Mouse (Mus musculus) megakaryocyte progenitor cell, adult 5-6 weeks (primary cell): ENCODE measurements around the gene Atp2b2. TPM values are rescaled to one million over a fixed set of nuclear protein-coding genes. Genes with fewer than 3 reads are reported as not detected.

Experiments used
- ATAC-seq: replicated peaks from 2 replicates; pipeline ENCODE4 v1.8.0; 2016; ENCODE audit warnings: mild to moderate bottlenecking, moderate TSS enrichment, inconsistent platforms; ENCODE audit not compliant: poor library complexity
- total RNA-seq, 2 experiments: library from RNA; stranded (forward) in 1 of 2; stranded (reverse) in 1 of 2; fragments of 157-497, 149-512 nt in 1 of 2; fragments of 200-1000 nt in 1 of 2; gene quantifications; 2 replicates each; pipeline versions ENCODE4 v1.2.3 to v1.2.4; 2015 to 2017

Atp2b2 gene
- total RNA-seq, 2 experiments from 2014 or later, result not detected

DNA sequence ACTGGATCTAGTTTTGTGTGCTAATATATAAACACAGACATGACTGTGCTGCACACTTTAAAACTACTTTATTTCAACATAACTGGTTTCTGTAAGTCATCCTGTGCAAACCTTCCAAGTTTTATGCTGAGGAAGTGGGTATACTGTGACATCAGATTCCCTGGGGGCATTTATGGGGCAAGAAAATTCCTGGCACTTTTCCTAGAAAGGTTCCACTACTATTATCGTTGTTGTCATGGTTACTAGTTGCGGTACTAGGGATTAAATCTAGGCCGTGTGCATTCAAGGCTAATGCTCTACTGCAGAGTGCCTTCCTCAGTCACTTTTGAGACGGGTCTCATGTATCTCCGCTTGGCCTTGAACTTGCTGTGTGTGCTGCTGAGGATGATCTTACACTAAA, 236.2 kb downstream of the Atp2b2 start:
- no peak for ATAC-seq

GRCm38 (mm10) chr6:113801233-113801632, 241.2 kb downstream of the Atp2b2 start:
- peak; percentile 48 for ATAC-seq

DNA sequence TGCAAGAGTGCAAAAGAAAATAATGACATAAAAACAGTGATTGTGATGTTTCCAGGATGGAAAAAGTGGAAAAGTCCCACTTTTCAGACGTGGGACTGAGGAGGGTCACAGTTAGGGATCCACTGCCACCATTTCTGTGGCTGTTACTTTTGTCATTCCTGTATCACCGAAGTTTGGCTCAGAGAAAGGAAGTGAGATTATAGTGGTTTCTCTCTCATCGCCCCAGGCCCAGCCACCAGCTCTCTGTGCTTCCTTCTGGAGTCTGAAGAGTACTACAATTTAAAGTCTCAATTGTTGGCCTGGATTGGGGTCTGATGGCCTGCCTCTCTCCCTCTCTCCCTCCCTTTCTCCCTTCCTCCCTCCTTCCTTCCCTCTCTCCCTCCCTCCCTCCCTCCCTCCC, 242.5 kb downstream of the Atp2b2 start:
- ATAC-seq, result peak; percentile 52; the same call in 1 of the 2 replicates

GRCm38 (mm10) chr6:113799349-113799748, 243.1 kb downstream of the Atp2b2 start:
- ATAC-seq, result no peak

- ATAC-seq, result no peak
Measured at GRCm38 (mm10) chr6:113798921-113799320, 243.5 kb downstream of the Atp2b2 start.

DNA sequence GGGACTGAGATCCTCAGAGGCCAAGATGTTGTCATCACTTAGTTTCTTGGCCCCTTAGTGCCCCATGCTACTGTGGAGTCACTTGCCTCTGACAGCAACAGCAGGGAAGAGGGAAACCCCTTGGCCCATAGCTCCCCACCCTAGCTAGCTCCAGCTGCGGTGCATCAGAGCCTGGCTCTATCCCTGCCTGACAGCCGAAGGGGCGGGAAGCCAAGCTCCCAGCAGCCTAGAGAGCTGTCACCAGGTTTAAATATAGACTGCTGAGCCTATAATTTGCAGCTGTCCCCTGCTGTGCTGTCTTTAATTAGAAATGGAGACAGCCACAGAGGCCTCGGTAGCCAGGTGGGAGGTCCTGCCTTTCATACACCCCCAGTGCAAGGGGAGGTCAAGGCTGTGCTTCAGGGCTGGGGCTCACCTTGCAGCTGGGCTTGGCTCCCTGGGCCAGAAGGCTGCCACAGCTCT, 247.1 kb downstream of the Atp2b2 start:
- ATAC-seq, result no peak

DNA sequence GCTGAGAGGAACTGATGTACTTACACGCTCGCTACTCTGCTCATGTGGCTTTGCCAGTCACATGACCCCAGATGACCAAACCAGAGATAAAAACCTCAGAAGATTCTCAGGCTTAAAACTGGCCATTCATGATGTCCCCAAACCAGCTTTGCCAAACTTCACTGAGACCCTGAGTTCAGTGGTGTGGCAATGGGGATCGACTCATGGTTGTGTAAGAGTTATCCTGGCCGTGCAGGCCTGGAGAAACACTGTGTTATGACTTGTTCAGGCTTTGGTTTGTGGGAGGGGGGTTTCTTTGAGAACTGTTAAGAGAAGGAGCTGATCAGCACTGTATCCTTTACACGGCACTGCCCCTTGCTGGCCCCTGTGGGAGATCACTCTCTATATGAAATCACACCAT, 250.0 kb downstream of the Atp2b2 start:
- ATAC-seq, result no peak

GRCm38 (mm10) chr6:113791012-113791411, 251.4 kb downstream of the Atp2b2 start:
- ATAC-seq, result no peak

DNA sequence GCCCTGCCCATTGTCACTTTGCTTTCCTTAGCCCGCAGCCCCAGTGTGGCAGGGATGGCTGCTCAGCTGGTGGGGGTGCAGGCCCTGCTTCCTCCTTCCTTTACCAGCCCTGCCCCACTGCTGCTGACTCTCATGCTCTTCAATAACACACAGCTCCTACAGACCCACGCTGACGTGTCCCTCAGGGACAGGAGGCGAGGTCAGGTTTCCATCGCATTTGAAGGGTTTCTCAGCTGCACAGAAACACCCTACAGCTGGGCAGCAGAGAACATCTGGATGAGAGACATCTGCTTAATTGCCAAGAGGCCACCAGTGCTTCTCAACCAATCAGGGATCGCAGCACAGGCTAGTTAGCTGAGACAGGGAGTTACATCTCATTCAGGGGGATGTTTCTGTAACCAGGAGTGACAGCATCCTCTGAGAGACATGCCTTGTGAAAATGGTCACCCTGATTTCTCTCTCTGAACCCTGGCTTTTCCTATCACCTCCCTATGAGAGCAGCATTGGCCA, 254.9 kb downstream of the Atp2b2 start:
- no peak for ATAC-seq

DNA sequence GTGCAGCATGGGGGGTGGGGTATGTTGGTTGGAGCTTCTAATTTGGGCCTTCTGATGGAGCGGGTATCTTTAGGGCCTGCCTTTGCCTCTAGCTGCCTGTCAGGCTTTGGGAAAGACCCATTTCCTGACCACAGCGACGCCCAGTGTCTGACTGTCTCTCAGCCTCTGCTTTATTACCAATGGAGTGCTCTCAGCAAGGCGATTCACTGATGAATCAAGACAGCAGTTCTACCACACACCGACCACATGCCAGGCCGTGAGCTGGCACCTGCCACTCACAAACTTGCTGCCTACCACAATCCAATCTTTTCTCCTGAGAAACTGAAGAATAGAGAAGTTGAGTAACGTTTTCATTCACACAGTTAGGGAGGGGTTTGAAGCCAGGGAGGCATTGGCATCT, 256.8 kb downstream of the Atp2b2 start:
- ATAC-seq, result peak; percentile 60

DNA sequence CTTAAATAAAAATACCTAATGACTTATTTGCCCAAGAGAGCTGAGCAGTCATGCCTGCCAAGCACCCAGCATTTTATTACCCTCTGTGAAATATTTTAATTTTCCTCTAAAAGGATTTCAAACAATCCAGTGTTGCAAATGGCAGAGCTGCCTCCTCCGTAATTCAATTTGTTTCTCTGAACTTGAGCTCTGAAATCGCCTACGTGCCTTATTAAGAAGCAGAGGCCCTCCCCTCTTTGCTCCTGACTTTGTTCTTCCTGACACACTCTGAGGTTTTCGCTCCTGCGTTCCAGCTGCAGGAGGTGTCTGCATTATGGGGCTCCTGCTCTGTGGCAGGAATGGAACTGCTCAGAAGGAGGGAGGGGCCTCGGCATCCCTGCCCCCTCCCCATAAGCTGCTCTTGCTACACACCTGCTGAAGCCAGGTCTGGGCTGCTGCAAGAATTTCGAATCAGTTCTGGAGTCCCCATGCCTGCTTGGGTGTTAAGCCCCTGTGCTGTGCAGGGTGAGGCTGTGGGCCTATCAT, 264.1 kb downstream of the Atp2b2 start:
- no peak for ATAC-seq

DNA sequence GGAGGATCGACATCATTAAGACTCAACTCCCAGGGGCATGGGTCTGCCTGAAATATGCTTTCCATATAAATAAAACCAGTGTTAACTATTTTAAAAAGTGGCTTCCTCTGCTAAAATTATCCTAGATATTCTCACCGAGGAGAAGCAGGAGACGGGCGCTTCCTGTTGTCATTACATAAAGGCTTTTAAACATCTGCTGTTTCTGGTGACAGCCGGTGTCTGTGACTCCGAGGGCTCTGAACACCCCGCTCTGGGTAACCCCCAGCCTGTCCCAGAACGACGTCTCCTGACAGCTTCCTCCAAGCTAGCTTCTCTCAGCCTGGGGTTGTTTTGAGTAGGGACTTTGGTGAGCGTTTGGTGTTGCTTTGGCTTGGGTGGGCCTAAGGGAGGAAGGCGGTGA, 273.6 kb downstream of the Atp2b2 start:
- ATAC-seq, result no peak

DNA sequence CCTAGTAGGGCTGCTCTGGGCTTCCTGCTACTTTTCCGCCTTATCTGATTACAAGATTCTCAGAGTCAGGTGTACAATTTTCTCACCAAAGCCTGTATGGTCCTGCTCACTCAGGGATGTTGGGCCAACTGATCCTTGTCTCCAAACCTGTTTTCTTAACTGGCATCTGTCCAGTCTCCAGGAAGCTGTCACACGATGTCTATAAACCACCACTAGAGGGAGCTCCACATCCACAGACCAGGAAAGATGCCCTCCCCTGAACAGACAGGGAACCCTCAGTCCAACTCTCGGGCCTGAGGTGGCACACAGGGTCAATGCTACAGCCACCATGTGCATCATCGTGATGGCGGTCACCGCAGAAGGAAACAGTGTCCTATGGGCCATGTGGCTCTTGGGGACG, 280.8 kb downstream of the Atp2b2 start:
- ATAC-seq, result peak; percentile 79

DNA sequence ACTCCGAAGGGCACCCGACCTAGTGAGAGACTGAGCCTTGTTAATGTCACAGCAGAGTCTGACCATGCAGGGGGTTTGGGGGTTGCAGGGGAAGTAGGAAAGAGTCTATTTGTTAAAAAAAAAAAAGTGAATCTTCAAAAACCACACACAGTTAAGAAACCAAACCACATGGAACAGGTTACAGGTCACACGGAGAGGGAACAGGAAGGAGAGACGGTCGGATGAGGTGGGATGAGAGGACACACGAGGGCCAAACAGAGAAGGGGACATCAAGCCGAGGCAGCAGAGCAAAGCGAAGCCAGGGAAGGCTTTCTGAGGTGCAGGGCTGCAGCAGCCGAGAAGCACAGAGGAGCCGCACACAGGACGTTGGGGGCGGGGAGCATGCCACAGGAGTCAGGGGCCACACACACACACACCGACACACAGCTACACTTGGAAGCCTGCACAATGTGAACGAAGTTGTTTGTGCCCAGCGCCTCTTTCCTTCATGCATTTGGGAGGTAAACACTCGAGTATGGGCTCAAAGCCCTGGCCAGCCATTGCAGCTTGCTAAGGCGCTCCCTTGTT, 293.2 kb downstream of the Atp2b2 start:
- peak; percentile 56 for ATAC-seq

DNA sequence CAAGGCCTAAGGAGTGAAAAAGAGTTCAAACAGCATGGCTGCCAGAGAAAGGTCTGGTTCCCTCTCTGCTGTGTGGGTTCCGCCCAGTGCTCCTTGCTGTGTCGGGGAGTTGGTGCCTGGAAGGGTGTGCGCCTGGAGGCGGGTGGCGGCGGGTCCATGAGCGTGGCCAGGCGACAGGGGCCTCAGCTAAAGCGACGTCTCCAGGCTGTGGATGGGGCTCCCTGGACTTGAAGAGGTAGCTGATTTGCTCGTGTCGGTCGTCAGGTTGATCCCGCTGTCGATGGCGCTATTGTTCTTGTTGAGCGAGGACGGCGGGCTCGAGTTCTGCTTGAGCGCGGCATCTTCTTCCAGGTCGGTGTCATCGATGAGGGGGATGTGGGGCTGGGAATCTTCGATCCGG, 294.1 kb downstream of the Atp2b2 start:
- ATAC-seq, result peak; percentile 33; the same call in 1 of the 2 replicates

GRCm38 (mm10) chr6:113747284-113747683, 295.1 kb downstream of the Atp2b2 start:
- ATAC-seq, result no peak

- ATAC-seq, result no peak
Measured at GRCm38 (mm10) chr6:113745117-113745516, 297.3 kb downstream of the Atp2b2 start.

DNA sequence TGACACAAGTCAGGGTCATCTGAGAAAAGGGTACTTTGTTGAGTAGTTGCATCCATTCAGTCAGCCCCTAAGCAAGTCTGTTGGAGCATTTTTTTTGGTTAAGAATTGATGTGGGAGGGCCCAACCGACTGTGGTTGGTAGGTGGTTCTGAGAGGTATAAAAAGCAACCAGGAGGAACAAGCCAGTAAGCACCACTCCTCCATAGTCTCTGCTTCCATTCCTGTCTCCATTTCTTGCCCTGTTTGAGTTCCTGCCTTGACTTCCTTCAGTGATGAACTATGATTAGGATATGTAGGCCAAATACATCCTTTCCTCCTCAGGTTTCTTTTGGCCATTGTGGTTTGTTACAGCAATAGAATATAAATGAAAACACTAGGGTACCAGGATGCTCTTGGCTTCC, 299.3 kb downstream of the Atp2b2 start:
- ATAC-seq, result no peak

GRCm38 (mm10) chr6:113742321-113742720, 300.1 kb downstream of the Atp2b2 start:
- no peak for ATAC-seq

GRCm38 (mm10) chr6:113741425-113741824, 301.0 kb downstream of the Atp2b2 start:
- ATAC-seq, result no peak

GRCm38 (mm10) chr6:113740236-113741217, 301.9 kb downstream of the Atp2b2 start, which contains the start of gene Sec13:
Sec13 (minus strand) TSS chr6:113740743.
- peak; percentile 99 for ATAC-seq
